Mouse (Mus musculus): ENCODE measurements around the gene Map4k3. TPM values are rescaled to one million over a fixed set of nuclear protein-coding genes. Genes with fewer than 3 reads are reported as not detected.

The Map4k3 gene
- polyA plus RNA-seq, 1 experiment from 2014 or later, result 28.8 TPM

GRCm38 (mm10) chr17:80718243-80718642 is 10.0 kb downstream of the Map4k3 start:
- Histone ChIP-seq H3K9me3 (ENCODE audit: control insufficient read depth, low read length) (no peaks in the 10 kb centered on the region), H3K27me3 (replicated peaks; ENCODE audit: control insufficient read depth, insufficient read depth, low read length) (no peaks in the 10 kb centered on the region), H3K27ac (ENCODE audit: low read length) (no peak overlapping the region), H3K9ac (replicated peaks; ENCODE audit: low read depth, low read length) (no peak overlapping the region), H3K4me3 (replicated peaks; ENCODE audit: low read length) (no peak overlapping the region), H3K36me3 (ENCODE audit: control insufficient read depth, insufficient read depth) (no peaks in the 10 kb centered on the region), H3K4me2 (ENCODE audit: low read length) (no peak overlapping the region), H3K4me1 (replicated peaks; ENCODE audit: control insufficient read depth, insufficient read depth, low read length) (peaks cover 20% of the 10 kb centered on the region)
- no peak for ATAC-seq
- WGBS, result 65% methylated on average over 5 of the region's 5 CpGs

- Histone ChIP-seq H3K27me3 (replicated peaks; ENCODE audit: control insufficient read depth, insufficient read depth, low read length) (no peaks in the 10 kb centered on the region), H3K4me1 (replicated peaks; ENCODE audit: control insufficient read depth, insufficient read depth, low read length) (peaks cover 21% of the 10 kb centered on the region), H3K4me3 (replicated peaks; ENCODE audit: low read length) (no peak overlapping the region), H3K9me3 (ENCODE audit: control insufficient read depth, low read length) (no peaks in the 10 kb centered on the region), H3K9ac (replicated peaks; ENCODE audit: low read depth, low read length) (no peak overlapping the region), H3K4me2 (ENCODE audit: low read length) (no peak overlapping the region), H3K27ac (ENCODE audit: low read length) (no peak overlapping the region), H3K36me3 (ENCODE audit: control insufficient read depth, insufficient read depth) (no peaks in the 10 kb centered on the region)
- no peak for ATAC-seq
- WGBS, result 96% methylated on average over 5 of the region's 5 CpGs
Observed at GRCm38 (mm10) chr17:80713588-80713987, 14.7 kb downstream of the Map4k3 start.

GRCm38 (mm10) chr17:80709921-80710838 is 18.1 kb downstream of the Map4k3 start:
- peak overlapping the region; percentile 24 for H3K4me3 ChIP-seq (replicated peaks; ENCODE audit: low read length)
- peak overlapping the region; percentile 51 for H3K4me2 ChIP-seq (ENCODE audit: low read length)
- no peaks in the 10 kb centered on the region for H3K9me3 ChIP-seq (ENCODE audit: control insufficient read depth, low read length)
- ATAC-seq, result peak; percentile 86
- H3K27me3 ChIP-seq (replicated peaks; ENCODE audit: control insufficient read depth, insufficient read depth, low read length), result no peaks in the 10 kb centered on the region
- H3K27ac ChIP-seq (ENCODE audit: low read length), result peak overlapping the region; percentile 84
- WGBS, result 9% methylated on average over 24 of the region's 24 CpGs
- no peaks in the 10 kb centered on the region for H3K36me3 ChIP-seq (ENCODE audit: control insufficient read depth, insufficient read depth)
- H3K4me1 ChIP-seq (replicated peaks; ENCODE audit: control insufficient read depth, insufficient read depth, low read length), result peaks cover 33% of the 10 kb centered on the region
- H3K9ac ChIP-seq (replicated peaks; ENCODE audit: low read depth, low read length), result peak overlapping the region; percentile 50

- Histone ChIP-seq H3K27me3 (replicated peaks; ENCODE audit: control insufficient read depth, insufficient read depth, low read length) (no peaks in the 10 kb centered on the region), H3K4me3 (replicated peaks; ENCODE audit: low read length) (no peak overlapping the region), H3K36me3 (ENCODE audit: control insufficient read depth, insufficient read depth) (no peaks in the 10 kb centered on the region), H3K27ac (ENCODE audit: low read length) (no peak overlapping the region), H3K4me1 (replicated peaks; ENCODE audit: control insufficient read depth, insufficient read depth, low read length) (peaks cover 32% of the 10 kb centered on the region), H3K9ac (replicated peaks; ENCODE audit: low read depth, low read length) (no peak overlapping the region), H3K4me2 (ENCODE audit: low read length) (no peak overlapping the region), H3K9me3 (ENCODE audit: control insufficient read depth, low read length) (no peaks in the 10 kb centered on the region)
- no peak for ATAC-seq
- WGBS, result 91% methylated on average over 6 of the region's 6 CpGs
Observed at GRCm38 (mm10) chr17:80708803-80709202, 19.5 kb downstream of the Map4k3 start.

GRCm38 (mm10) chr17:80707176-80707575 is 21.1 kb downstream of the Map4k3 start:
- Histone ChIP-seq H3K27me3 (replicated peaks; ENCODE audit: control insufficient read depth, insufficient read depth, low read length) (no peaks in the 10 kb centered on the region), H3K4me2 (ENCODE audit: low read length) (no peak overlapping the region), H3K4me3 (replicated peaks; ENCODE audit: low read length) (no peak overlapping the region), H3K36me3 (ENCODE audit: control insufficient read depth, insufficient read depth) (no peaks in the 10 kb centered on the region), H3K9ac (replicated peaks; ENCODE audit: low read depth, low read length) (no peak overlapping the region), H3K27ac (ENCODE audit: low read length) (no peak overlapping the region), H3K9me3 (ENCODE audit: control insufficient read depth, low read length) (no peaks in the 10 kb centered on the region), H3K4me1 (replicated peaks; ENCODE audit: control insufficient read depth, insufficient read depth, low read length) (peaks cover 34% of the 10 kb centered on the region)
- ATAC-seq, result no peak
- WGBS, result 55% methylated on average over 4 of the region's 4 CpGs

- Histone ChIP-seq H3K36me3 (ENCODE audit: control insufficient read depth, insufficient read depth) (no peaks in the 10 kb centered on the region), H3K9me3 (ENCODE audit: control insufficient read depth, low read length) (no peaks in the 10 kb centered on the region), H3K4me3 (replicated peaks; ENCODE audit: low read length) (no peak overlapping the region), H3K27ac (ENCODE audit: low read length) (no peak overlapping the region), H3K9ac (replicated peaks; ENCODE audit: low read depth, low read length) (no peak overlapping the region), H3K4me2 (ENCODE audit: low read length) (no peak overlapping the region), H3K4me1 (replicated peaks; ENCODE audit: control insufficient read depth, insufficient read depth, low read length) (peaks cover 33% of the 10 kb centered on the region), H3K27me3 (replicated peaks; ENCODE audit: control insufficient read depth, insufficient read depth, low read length) (no peaks in the 10 kb centered on the region)
- no peak for ATAC-seq
- 77% methylated on average over 6 of the region's 6 CpGs for WGBS
Observed at GRCm38 (mm10) chr17:80706608-80707007, 21.7 kb downstream of the Map4k3 start.

GRCm38 (mm10) chr17:80701687-80702086 is 26.6 kb downstream of the Map4k3 start:
- Histone ChIP-seq H3K4me2 (ENCODE audit: low read length) (no peak overlapping the region), H3K36me3 (ENCODE audit: control insufficient read depth, insufficient read depth) (no peaks in the 10 kb centered on the region), H3K4me3 (replicated peaks; ENCODE audit: low read length) (no peak overlapping the region), H3K4me1 (replicated peaks; ENCODE audit: control insufficient read depth, insufficient read depth, low read length) (peaks cover 25% of the 10 kb centered on the region), H3K9ac (replicated peaks; ENCODE audit: low read depth, low read length) (no peak overlapping the region), H3K27me3 (replicated peaks; ENCODE audit: control insufficient read depth, insufficient read depth, low read length) (no peaks in the 10 kb centered on the region), H3K9me3 (ENCODE audit: control insufficient read depth, low read length) (no peaks in the 10 kb centered on the region), H3K27ac (ENCODE audit: low read length) (no peak overlapping the region)
- WGBS, result 77% methylated on average over 5 of the region's 5 CpGs
- peak; percentile 16; the same call in 1 of the 2 replicates for ATAC-seq

GRCm38 (mm10) chr17:80698930-80699329 is 29.4 kb downstream of the Map4k3 start:
- H3K4me3 ChIP-seq (replicated peaks; ENCODE audit: low read length), result no peak overlapping the region
- H3K36me3 ChIP-seq (ENCODE audit: control insufficient read depth, insufficient read depth), result no peaks in the 10 kb centered on the region
- H3K4me2 ChIP-seq (ENCODE audit: low read length), result no peak overlapping the region
- ATAC-seq, result 0 out of 2 replicates have a peak, but pooled peaks have one; percentile 16
- no peak overlapping the region for H3K9ac ChIP-seq (replicated peaks; ENCODE audit: low read depth, low read length)
- H3K9me3 ChIP-seq (ENCODE audit: control insufficient read depth, low read length), result no peaks in the 10 kb centered on the region
- WGBS, result 58% methylated on average over 7 of the region's 7 CpGs
- H3K27me3 ChIP-seq (replicated peaks; ENCODE audit: control insufficient read depth, insufficient read depth, low read length), result no peaks in the 10 kb centered on the region
- peaks cover 25% of the 10 kb centered on the region for H3K4me1 ChIP-seq (replicated peaks; ENCODE audit: control insufficient read depth, insufficient read depth, low read length)
- peak overlapping the region; percentile 38; the same call in 1 of the 2 replicates for H3K27ac ChIP-seq (ENCODE audit: low read length)

- no peak overlapping the region for H3K4me2 ChIP-seq (ENCODE audit: low read length)
- H3K9me3 ChIP-seq (ENCODE audit: control insufficient read depth, low read length), result no peaks in the 10 kb centered on the region
- peaks cover 25% of the 10 kb centered on the region for H3K4me1 ChIP-seq (replicated peaks; ENCODE audit: control insufficient read depth, insufficient read depth, low read length)
- no peak overlapping the region for H3K27ac ChIP-seq (ENCODE audit: low read length)
- H3K36me3 ChIP-seq (ENCODE audit: control insufficient read depth, insufficient read depth), result no peaks in the 10 kb centered on the region
- WGBS, result 55% methylated on average over 12 of the region's 12 CpGs
- 0 out of 2 replicates have a peak overlapping the region, but pooled peaks have one; percentile 8 for H3K9ac ChIP-seq (replicated peaks; ENCODE audit: low read depth, low read length)
- ATAC-seq, result peak; percentile 21
- no peaks in the 10 kb centered on the region for H3K27me3 ChIP-seq (replicated peaks; ENCODE audit: control insufficient read depth, insufficient read depth, low read length)
- H3K4me3 ChIP-seq (replicated peaks; ENCODE audit: low read length), result no peak overlapping the region
Observed at GRCm38 (mm10) chr17:80698191-80698901, 29.9 kb downstream of the Map4k3 start.

All from forebrain, embryonic 16.5 days (tissue).